Comparison of ENCODE assay signal across 25 mouse cellular contexts in the genomic region with DNA sequence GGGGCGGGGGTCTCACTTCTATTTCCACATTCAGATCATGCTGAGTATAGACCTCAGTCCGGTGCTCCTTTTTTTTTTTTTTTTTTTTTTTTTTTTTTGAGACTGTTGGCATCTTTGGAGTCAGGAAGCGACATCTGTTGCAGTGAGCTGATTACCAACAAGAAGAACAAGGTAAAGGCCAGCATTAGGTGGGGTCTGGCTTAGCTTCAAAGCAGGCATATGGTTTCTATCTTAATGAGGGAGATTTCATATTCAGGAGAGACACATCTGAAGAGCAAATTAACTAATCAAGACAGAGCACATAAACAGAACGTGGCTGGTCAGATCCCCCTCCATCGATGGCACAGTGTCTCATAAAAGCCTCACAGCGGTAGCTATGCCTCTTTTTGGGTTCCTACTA.
DNase-seq lines count a peak whose midpoint lies in the region; ATAC-seq and TF ChIP-seq lines count a peak whose summit lies in the region.
"Had no signal": no experiment of that assay in that cellular context is flagged by ENCODE, and none has a peak within 500 bp of the region (broad histone marks: within the 10 kb centered on the region; RNA-seq: fewer than 3 reads in every experiment).

No protein-coding gene starts in this region.

- DNase-seq in cerebellum, adult 11-12 months, result peak; percentile 7
- DNase-seq in cerebellum, adult 9-11 months, result peak; percentile 18
- no peak for DNase-seq in cerebellum, adult 11 months
- peak; percentile 38 for DNase-seq in forebrain, embryonic 14.5 days (ENCODE audit: low spot score)
- DNase-seq in forebrain, postnatal 0 days, result no peak
- DNase-seq in brain, adult 2 months (ENCODE audit: low read depth, low spot score), result peak; percentile 58
- DNase-seq: adrenal gland, adult 8-10 months; adrenal gland, postnatal 25 days; gastrocnemius, postnatal 14 days; heart, adult 11 months; heart, postnatal 10 days; heart, postnatal 36 days; kidney, adult 11 months; kidney, adult 8-10 months had no signal

- no peak overlapping the region for H3K4me3 ChIP-seq in forebrain, embryonic 14.5 days (ENCODE audit: low read depth, low read length)
- H3K4me3 ChIP-seq in forebrain, postnatal 0 days (ENCODE audit: low read depth, low read length), result no peak overlapping the region
- no peak overlapping the region for H3K4me3 ChIP-seq in heart, embryonic 12.5 days
- H3K4me3 ChIP-seq: forebrain, embryonic 10.5 days; heart, embryonic 15.5 days; hindbrain, embryonic 10.5 days; hindbrain, embryonic 13.5 days; intestine, embryonic 15.5 days; kidney, embryonic 15.5 days had no signal

- no peak overlapping the region for H3K27ac ChIP-seq in forebrain, embryonic 14.5 days (ENCODE audit: low read depth, low read length)
- H3K27ac ChIP-seq in forebrain, postnatal 0 days (ENCODE audit: low read depth, low read length), result no peak overlapping the region
- H3K27ac ChIP-seq in heart, embryonic 12.5 days (ENCODE audit: poor library complexity, severe bottlenecking), result no peak overlapping the region
- H3K27ac ChIP-seq: forebrain, embryonic 10.5 days; heart, embryonic 15.5 days; hindbrain, embryonic 10.5 days; hindbrain, embryonic 13.5 days; intestine, embryonic 15.5 days; kidney, embryonic 15.5 days had no signal

- 55% methylated on average over 6 of the region's 6 CpGs for WGBS in forebrain, embryonic 14.5 days
- WGBS in forebrain, postnatal 0 days, result 53% methylated on average over 6 of the region's 6 CpGs
- WGBS in heart, embryonic 12.5 days, result 81% methylated on average over 6 of the region's 6 CpGs

- no peaks in the 10 kb centered on the region for H3K27me3 ChIP-seq in forebrain, embryonic 14.5 days (replicated peaks; ENCODE audit: control insufficient read depth, insufficient read depth, low read length)
- H3K27me3 ChIP-seq in forebrain, postnatal 0 days (ENCODE audit: insufficient read depth, low read length), result no peaks in the 10 kb centered on the region
- no peaks in the 10 kb centered on the region for H3K27me3 ChIP-seq in heart, embryonic 12.5 days (replicated peaks)
- H3K27me3 ChIP-seq: heart, embryonic 15.5 days; hindbrain, embryonic 13.5 days; intestine, embryonic 15.5 days; kidney, embryonic 15.5 days had no signal

- peaks cover 17% of the 10 kb centered on the region for H3K4me1 ChIP-seq in forebrain, embryonic 14.5 days (ENCODE audit: control insufficient read depth, insufficient read depth, low read length)
- no peaks in the 10 kb centered on the region for H3K4me1 ChIP-seq in forebrain, postnatal 0 days (ENCODE audit: insufficient read depth)
- H3K4me1 ChIP-seq in heart, embryonic 12.5 days (replicated peaks), result no peaks in the 10 kb centered on the region
- H3K4me1 ChIP-seq: heart, embryonic 15.5 days; hindbrain, embryonic 10.5 days; hindbrain, embryonic 13.5 days; intestine, embryonic 15.5 days had no signal

- H3K4me2 ChIP-seq in forebrain, embryonic 14.5 days (ENCODE audit: low read length), result no peak overlapping the region
- H3K4me2 ChIP-seq in forebrain, postnatal 0 days (ENCODE audit: low read depth), result no peak overlapping the region
- no peak overlapping the region for H3K4me2 ChIP-seq in heart, embryonic 12.5 days
- H3K4me2 ChIP-seq: heart, embryonic 11.5 days; heart, embryonic 15.5 days; hindbrain, embryonic 13.5 days; intestine, embryonic 15.5 days; kidney, embryonic 15.5 days had no signal

- no peaks in the 10 kb centered on the region for H3K36me3 ChIP-seq in forebrain, embryonic 14.5 days (ENCODE audit: control insufficient read depth, insufficient read depth, low read length)
- no peaks in the 10 kb centered on the region for H3K36me3 ChIP-seq in forebrain, postnatal 0 days (ENCODE audit: insufficient read depth)
- no peaks in the 10 kb centered on the region for H3K36me3 ChIP-seq in heart, embryonic 12.5 days
- H3K36me3 ChIP-seq: forebrain, embryonic 10.5 days; heart, embryonic 15.5 days; hindbrain, embryonic 10.5 days; hindbrain, embryonic 13.5 days; intestine, embryonic 15.5 days; kidney, embryonic 15.5 days had no signal

- H3K9me3 ChIP-seq in forebrain, embryonic 14.5 days (replicated peaks; ENCODE audit: control insufficient read depth, low read length), result no peaks in the 10 kb centered on the region
- H3K9me3 ChIP-seq in forebrain, postnatal 0 days (ENCODE audit: low read length), result no peaks in the 10 kb centered on the region
- H3K9me3 ChIP-seq in heart, embryonic 12.5 days (replicated peaks), result no peaks in the 10 kb centered on the region
- H3K9me3 ChIP-seq: forebrain, embryonic 10.5 days; heart, embryonic 15.5 days; hindbrain, embryonic 10.5 days; hindbrain, embryonic 13.5 days; intestine, embryonic 15.5 days; kidney, embryonic 15.5 days had no signal

- ATAC-seq in cerebellum, adult (ENCODE audit: insufficient number of reproducible peaks, low FRiP score, low TSS enrichment), result no peak; the same call in 1 of the 2 replicates
- no peak; the same call in 1 of the 2 replicates for ATAC-seq in forebrain, embryonic 14.5 days
- ATAC-seq in forebrain, postnatal 0 days, result no peak
- ATAC-seq in heart, embryonic 12.5 days (ENCODE audit: insufficient number of reproducible peaks, low FRiP score), result no peak
- ATAC-seq: activated CD4-positive, CD25-positive, alpha-beta regulatory T cell, adult 4 months; hindbrain, embryonic 16.5 days; intestine, embryonic 15.5 days had no signal

- no peak for TF ChIP-seq CTCF in forebrain, postnatal 0 days (IDR thresholded peaks at IDR 0.05; ENCODE audit: low read depth)

- no peak overlapping the region for H3K9ac ChIP-seq in forebrain, embryonic 14.5 days (ENCODE audit: low read length)
- H3K9ac ChIP-seq in forebrain, postnatal 0 days, result no peak overlapping the region
- no peak overlapping the region for H3K9ac ChIP-seq in heart, embryonic 12.5 days
- H3K9ac ChIP-seq: heart, embryonic 15.5 days; hindbrain, embryonic 13.5 days; intestine, embryonic 15.5 days; kidney, embryonic 15.5 days had no signal

Comparison
In these comparisons a context has a peak if more than half of its experiments do, and no peak if none do; other contexts are left out.
1. DNase-seq: peak in cerebellum, adult 11-12 months (single experiment), cerebellum, adult 9-11 months (single experiment), forebrain, embryonic 14.5 days (single experiment) and brain, adult 2 months (single experiment); none in cerebellum, adult 11 months (single experiment) and forebrain, postnatal 0 days (single experiment).